Mouse (Mus musculus) right cerebral cortex, postnatal 36 days (tissue): Measurements from ENCODE around the gene Urod.

Experiments used
- DNase-seq, 2 experiments: peaks; one replicate each; pipeline ENCODE4 v3.0.0; 2022; ENCODE audit warnings: low spot score in 2 of 2, mixed read lengths in 1 of 2

The Urod gene

DNA sequence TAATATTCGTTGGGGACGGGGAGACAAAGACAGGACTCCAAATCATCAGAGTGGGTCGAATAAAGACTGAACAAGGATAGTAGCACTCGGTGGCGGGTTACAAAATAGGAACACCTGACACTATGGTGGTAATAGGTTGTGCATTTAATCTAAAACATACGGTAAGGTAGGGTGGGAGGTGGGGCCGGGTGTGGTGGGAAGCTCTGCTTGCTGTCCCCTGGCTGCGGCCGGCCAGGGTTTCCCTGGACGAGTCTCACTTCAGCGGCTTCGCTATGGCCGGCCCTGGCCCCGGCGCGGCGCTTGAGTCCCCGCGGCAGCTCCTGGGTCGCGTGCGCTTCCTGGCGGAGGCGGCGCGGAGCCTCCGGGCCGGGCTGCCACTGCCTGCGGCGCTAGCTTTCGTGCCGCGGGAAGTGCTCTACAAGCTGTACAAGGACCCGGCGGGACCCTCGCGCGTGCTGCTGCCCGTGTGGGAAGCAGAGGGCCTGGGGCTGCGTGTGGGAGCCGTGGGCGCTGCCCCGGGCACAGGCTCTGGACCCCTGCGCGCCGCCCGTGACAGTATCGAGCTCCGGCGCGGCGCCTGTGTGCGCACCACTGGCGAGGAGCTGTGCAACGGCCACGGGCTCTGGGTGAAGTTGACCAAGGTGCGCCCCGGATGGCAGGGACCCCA lies 1.1 kb upstream of the Urod start, which contains the start of gene Hectd3:
Gene Hectd3 (plus strand): TSS at position 187 of the 667 bp plus-strand sequence.
- DNase-seq: no peak

- DNase-seq: peak; percentile 68 to 77
These were observed 2.8 kb downstream of the Urod start for GRCm38 (mm10) chr4:116991366-116991765.

- no peak for DNase-seq
These were observed 4.5 kb downstream of the Urod start for GRCm38 (mm10) chr4:116989731-116990130.

- no peak for DNase-seq
These were observed 7.1 kb downstream of the Urod start for GRCm38 (mm10) chr4:116987122-116987456.

GRCm38 (mm10) chr4:116986400-116987121 lies 7.7 kb downstream of the Urod start:
- peak in 1 of 2 experiments; percentile 48 for DNase-seq

GRCm38 (mm10) chr4:116985681-116986080 lies 8.5 kb downstream of the Urod start:
- no peak for DNase-seq

GRCm38 (mm10) chr4:116976503-116976902 lies 17.7 kb downstream of the Urod start:
- no peak for DNase-seq

- DNase-seq: no peak
These were observed 39.3 kb downstream of the Urod start for GRCm38 (mm10) chr4:116954951-116955350.

GRCm38 (mm10) chr4:116951642-116952041 lies 42.6 kb downstream of the Urod start:
- no peak for DNase-seq

GRCm38 (mm10) chr4:116944055-116944454 lies 50.2 kb downstream of the Urod start:
- DNase-seq: no peak

DNA sequence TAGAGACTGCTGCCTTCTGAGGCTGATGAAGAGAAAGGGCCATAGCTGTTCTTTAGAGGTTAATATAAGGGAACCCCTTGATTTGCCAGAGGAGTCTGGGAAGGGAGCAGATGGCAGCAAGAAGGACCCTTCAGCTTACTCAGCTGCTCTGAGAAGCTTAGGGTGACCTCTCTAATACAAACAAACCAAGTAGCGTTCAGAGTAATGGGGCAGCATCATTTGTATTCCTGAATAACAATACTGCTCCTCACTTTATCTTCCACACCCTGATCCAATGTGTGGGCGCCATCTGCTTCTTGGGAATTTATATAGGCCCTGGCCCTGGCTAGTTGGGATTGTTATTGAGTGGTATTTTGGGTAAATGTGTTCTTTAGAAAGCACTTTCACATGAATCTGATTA lies 51.5 kb downstream of the Urod start:
- no peak for DNase-seq
